Mouse (Mus musculus): ENCODE results near the gene Kidins220. TPM values are rescaled to one million over a fixed set of nuclear protein-coding genes. Genes with fewer than 3 reads are reported as not detected.

The Kidins220 gene
- 10 to 100 TPM; 73.6 to 83.5 TPM for total RNA-seq (2023)

GRCm38 (mm10) chr12:24974446-24975114 is at the start of gene Kidins220:
Gene Kidins220, plus strand, starts transcription at chr12:24974925.

GRCm38 (mm10) chr12:25097052-25097209 is 122.2 kb downstream of the Kidins220 start, which contains the start of gene Id2:
Gene Id2, minus strand, starts transcription at chr12:25097140.

Other genes starting within 250 kb of the Kidins220 start
- gene Mboat2, start 144.0 kb upstream of the Kidins220 start, total RNA-seq (2023) = 1 to 10 TPM; 3.8 to 5.8 TPM
- gene Id2, start 122.2 kb downstream of the Kidins220 start, total RNA-seq (2023) = 100 to 1,000 TPM; 143 to 146 TPM

Measured in neutrophil, adult 83 days (primary cell).